Mouse (Mus musculus): ENCODE measurements around the gene Tvp23b.
A peak's percentile ranks its signal among the peaks of the same experiment; 100 is the strongest.

Tvp23b gene

GRCm38 (mm10) chr11:62901699-62902323 is 22.6 kb downstream of the Tvp23b start:
- peak; percentile 55 for DNase-seq (ENCODE audit: low spot score)

GRCm38 (mm10) chr11:62903871-62904495 is 24.7 kb downstream of the Tvp23b start:
- no peak for DNase-seq (ENCODE audit: low spot score)

DNA sequence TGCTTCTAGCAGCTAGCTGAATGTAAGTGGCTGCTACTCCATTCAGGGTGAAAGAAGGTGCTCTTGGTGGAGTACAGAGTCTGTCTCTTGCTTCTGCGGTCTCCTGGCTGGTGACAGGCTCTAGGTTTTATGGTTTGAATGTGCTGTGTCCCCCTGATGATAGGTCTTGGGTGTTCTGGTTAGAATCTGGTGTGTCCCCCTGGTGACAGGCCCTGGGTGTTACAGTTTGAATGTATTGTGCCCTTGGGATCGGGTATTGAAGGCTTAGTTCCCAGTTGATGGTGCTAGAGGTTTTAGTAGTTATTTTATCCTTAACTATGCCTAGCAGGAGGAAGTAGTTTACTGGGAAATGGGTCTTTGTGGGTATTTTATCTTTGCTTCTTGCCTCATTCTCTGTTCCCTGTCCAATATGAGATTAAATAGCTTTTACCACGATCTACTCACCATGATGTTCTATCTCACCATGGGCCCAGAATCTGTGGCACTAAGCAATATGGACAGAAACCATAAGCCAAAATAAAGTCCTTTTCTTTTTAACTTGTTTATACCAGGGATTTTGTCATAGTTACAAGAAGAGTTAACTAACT is 30.6 kb downstream of the Tvp23b start:
- no peak for DNase-seq (ENCODE audit: low spot score)

DNA sequence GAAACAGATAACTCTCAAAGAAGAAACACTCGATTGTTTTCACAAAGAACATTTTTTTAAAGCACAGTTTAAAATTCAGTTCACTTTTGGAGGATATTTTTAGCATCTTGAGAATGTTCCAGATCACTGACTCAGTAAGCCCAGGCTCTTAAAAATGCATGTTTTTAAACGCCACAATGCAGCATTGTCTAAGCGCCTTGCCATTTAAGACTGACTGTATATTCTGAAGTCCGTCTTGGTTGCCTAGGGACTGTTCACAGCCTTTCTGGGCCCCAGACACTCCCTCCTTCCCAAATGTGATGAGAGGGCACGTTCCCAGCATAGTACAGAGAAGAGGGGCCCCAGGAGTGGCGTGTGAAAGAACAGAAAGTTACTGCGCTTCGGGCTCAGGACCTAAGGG is 32.1 kb downstream of the Tvp23b start:
- no peak for DNase-seq (ENCODE audit: low spot score)

- no peak for DNase-seq (ENCODE audit: low spot score)
Observed at GRCm38 (mm10) chr11:62913141-62913540, 33.9 kb downstream of the Tvp23b start.

DNA sequence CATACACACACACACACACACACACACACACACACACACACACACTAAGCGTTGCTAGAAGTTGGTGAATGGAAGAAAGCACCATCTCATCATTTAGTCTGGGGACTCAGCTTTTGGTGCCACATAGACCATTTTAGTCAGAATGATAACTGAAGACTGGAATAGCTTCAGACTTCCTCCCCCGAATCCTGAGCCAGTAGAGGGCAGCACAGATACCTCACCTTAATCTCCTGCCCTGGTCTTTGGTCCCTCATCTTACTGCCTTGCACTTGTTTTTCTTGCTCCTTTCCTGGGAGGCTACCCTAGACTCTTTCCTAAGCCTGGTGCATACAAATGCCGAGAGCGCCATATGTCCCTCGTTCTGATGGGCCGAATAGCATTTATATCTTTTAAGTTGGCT is 35.3 kb downstream of the Tvp23b start:
- DNase-seq (ENCODE audit: low spot score) = no peak

- no peak for DNase-seq (ENCODE audit: low spot score)
Observed at GRCm38 (mm10) chr11:62915486-62915885, 36.2 kb downstream of the Tvp23b start.

- DNase-seq (ENCODE audit: low spot score) = no peak
Observed at GRCm38 (mm10) chr11:62916765-62917164, 37.5 kb downstream of the Tvp23b start.

DNA sequence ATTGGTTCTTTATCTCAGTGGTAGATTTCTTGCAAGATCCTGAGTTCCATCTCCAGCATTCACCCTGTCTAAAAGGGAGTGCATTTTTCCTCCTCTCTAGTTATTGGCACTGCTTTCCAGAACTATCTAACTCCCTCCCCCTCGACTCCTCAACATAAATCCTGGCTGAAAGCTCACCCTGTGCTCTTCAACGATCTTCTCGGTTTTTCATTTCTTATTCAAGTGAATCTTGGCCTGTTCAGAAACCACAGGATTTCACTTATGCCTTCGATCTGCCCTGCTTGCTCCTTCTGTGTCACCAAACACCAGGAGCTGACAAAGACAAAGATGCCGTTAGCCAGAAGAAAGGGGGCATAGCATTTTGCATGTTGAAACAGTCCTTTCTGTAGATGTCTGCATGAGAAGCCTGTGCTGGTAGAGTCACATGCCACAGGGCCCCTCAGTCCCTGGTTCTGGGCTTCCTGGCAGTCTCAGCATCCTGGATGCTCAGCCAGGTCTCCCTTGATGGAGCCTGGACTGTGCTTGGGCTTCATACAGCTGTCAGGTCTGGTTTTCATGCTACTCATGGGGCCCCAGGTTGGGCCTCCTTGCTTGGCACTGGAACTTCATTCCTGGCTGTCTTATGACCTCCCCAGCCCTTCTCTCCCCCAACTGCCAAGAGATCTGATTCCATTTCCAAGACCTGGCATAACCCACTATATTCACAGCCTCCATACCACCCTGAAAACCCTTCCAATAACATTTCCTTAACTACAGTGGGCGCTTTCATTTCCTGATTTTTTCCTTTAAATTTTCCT is 40.9 kb downstream of the Tvp23b start:
- no peak for DNase-seq (ENCODE audit: low spot score)

DNA sequence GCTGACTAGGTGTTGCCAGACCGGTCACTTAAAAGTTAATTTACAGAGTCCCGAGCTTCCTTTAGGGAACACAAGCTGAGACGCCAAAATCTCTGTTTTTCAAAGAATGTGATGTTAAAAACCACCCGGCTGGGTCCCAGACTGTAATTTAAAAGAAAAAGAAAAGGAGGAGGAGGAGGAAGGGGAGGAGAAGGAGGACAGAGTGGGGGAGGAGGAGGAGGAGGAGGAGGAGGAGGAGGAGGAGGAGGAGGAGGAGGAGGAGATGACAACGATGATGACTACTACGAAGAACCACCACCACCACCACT is 41.4 kb downstream of the Tvp23b start:
- DNase-seq (ENCODE audit: low spot score) = no peak

DNA sequence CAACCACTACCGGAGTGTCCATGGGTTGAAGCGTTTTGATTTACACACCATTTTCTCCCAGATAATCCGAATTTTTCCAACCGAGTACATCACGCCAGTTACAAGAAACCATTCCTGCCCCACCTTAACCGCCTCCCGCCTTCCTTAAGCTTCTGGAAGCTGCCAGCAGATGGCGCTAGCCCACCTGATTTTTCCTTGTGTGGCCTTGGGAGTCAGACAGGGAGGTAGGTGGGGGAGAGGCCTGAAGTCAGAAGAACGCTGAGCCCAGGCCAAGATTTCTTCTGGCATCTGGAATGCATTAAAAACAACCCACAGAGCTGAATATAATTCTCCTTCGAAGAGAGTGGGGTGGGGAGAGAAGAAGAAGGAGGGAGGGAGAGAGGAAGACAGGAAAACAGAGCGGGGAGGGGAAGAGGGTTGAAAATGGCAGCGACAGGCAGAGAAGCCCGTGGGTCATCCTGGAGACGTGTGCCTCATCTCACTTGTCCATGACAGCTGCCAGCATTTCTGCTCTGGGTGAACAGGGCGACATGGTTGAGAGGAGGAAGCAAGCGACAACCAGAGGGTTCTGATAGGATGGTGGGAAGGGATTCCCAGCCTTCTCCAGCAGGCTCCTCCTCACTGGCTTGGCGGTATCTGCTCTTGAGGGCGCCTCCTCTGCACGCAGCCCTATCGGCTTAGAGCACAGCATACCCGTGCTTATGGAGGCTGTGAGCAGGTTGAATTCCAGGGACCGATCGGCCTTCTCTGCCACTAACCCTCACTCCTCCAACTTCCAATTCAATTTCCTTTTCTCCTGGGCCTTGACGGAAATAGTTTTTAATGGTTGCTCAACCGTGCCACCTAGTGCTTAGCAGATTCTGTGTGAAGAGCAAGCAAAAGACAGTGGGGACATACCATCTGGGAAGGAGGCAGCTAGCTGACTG is 42.1 kb downstream of the Tvp23b start:
- DNase-seq (ENCODE audit: low spot score) = peak; percentile 57

GRCm38 (mm10) chr11:62924091-62924761 is 45.0 kb downstream of the Tvp23b start:
- DNase-seq (ENCODE audit: low spot score) = no peak

DNA sequence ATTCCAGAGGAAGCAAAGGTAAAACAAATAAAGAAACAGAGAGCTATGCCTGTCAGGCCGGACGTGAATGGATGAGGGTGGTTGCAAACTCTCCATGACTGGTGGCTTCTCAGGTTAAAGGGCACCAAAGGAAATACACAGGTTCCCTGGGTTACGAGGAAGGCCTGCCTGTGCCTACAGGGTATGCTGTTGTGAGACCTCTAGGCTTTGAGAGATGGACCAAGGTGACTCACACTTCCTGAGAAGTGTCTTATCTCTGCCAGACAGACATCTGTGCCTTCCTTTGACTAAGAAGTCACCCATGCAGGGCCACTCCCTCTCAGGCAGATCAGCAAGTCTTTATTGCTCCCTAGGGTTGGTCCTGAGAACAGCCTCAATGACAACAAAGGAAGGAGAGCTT is 50.5 kb downstream of the Tvp23b start:
- peak; percentile 52 for DNase-seq (ENCODE audit: low spot score)

GRCm38 (mm10) chr11:62930574-62930973 is 51.3 kb downstream of the Tvp23b start:
- peak; percentile 15 for DNase-seq (ENCODE audit: low spot score)

DNA sequence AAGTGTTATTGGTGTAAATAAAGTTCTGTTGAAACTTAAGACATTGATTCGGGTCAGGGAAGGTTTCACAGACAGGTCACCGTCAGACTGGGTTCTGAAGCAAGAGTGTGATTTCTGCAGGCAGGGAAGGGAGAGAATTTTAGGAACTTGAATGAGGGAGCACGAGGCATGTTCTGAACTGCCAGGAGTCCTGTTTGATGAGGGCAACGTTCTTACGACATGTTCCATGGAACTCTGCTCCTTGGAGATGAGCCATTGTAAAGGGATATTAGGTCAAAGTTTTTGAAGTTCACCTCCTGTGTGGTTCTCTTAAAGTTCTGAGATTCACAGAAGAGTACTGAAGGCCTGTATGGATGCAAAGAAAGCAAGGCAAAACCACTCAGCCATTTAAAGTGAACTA is 51.9 kb downstream of the Tvp23b start:
- DNase-seq (ENCODE audit: low spot score) = no peak

- DNase-seq (ENCODE audit: low spot score) = no peak
Observed at GRCm38 (mm10) chr11:62933099-62933498, 53.8 kb downstream of the Tvp23b start.

DNA sequence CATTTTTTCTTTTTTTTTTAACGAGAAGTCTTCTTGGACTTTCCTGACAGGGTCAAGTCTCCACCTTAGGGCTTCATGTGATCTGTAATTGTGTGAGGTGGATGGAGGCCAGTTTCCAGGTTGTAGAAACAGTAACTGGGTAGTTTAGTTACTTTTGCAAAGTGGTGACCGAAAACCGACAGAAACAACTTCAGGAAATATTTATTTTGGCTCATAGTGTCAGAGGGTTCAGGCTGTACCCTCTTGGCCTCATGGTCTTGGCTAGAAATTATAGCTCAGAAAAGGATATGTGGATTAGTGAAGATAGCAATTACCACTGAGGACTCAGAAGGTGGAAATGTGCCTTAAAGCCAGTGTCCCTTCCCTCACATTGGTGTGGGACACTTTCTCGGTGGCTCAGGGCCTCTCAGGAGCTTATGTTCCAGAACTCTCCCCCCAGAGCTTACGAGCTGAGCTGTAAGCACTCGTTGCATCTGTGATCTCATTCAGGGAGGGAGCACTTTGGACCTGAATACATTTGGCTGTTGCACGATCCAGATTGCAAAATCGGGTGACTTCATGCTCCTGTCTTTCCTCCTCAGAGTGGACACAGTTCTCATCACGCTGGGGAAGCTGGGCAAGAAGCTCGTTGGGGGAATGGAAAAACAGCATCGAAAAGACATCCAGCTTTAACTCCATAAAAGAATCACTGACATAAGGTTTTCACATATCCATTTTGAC is 55.7 kb downstream of the Tvp23b start:
- DNase-seq (ENCODE audit: low spot score) = no peak

- DNase-seq (ENCODE audit: low spot score) = no peak
Observed at GRCm38 (mm10) chr11:62937986-62938385, 58.7 kb downstream of the Tvp23b start.

- DNase-seq (ENCODE audit: low spot score) = no peak
Observed at GRCm38 (mm10) chr11:62938921-62939320, 59.7 kb downstream of the Tvp23b start.

DNA sequence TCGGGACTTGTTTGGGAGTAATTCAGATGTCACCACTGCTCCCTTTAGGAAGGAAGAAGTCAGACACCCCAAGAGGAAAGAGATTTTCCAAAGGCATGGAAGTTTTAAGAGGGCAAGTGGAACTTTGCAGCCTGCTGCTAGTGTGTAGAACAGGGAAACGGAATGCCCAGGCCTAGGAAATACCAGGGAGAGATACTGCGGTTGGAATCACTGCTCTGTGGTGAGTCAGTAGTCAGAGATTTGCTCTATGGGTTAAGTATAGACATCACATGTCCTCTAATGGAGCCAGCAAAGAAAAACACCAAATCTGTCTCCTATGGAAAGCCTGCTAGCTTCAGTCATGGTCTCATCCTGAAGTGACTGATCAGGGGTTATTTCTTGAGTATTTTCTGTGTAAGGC is 60.9 kb downstream of the Tvp23b start:
- DNase-seq (ENCODE audit: low spot score) = no peak

- DNase-seq (ENCODE audit: low spot score) = no peak
Observed at GRCm38 (mm10) chr11:62943538-62943937, 64.3 kb downstream of the Tvp23b start.

Data from c-Kit-positive CD71-positive TER-119-positive erythroid progenitor cells, embryonic 14.5 days (primary cell).